Mouse (Mus musculus) gastrocnemius, postnatal 4 days (tissue): ENCODE data around the gene Lingo1. TPM values are rescaled to one million over a fixed set of nuclear protein-coding genes. Genes with fewer than 3 reads are reported as not detected.

Experiments used
- DNase-seq, 2 experiments: peaks; one replicate each; pipeline ENCODE4 v3.0.0; 2021 to 2022; ENCODE audit warnings: low spot score in 2 of 2, mixed read lengths in 2 of 2
- total RNA-seq, 2 experiments: library from RNA; stranded (reverse); gene quantifications; 2 replicates each; pipeline ENCODE4 v1.2.3; 2021

The Lingo1 gene
- total RNA-seq, 2 experiments from 2014 or later, result 3.2 TPM

GRCm38 (mm10) chr9:56776881-56777801, 19.1 kb downstream of the Lingo1 start:
- no peak for DNase-seq

GRCm38 (mm10) chr9:56775161-56775934, 20.9 kb downstream of the Lingo1 start:
- DNase-seq, result no peak

DNA sequence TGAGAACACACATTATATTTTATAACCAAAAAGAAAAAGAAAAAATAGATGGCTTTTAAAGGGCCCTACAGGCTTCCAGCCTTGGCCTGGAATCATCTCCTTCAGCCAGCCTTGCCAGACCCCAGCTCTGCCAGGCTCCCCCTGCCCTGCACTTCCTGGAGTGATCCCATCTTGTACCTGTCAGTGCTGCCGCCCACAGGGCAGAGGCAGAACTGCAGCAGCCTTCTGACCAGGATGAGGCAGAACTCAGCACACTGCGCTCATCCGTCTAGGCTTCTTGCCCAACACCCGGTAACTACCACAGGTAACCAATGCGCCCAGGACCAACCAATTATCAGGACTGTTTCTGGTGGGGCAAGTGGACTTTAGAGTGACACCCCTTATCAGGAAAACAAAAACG, 22.0 kb downstream of the Lingo1 start:
- DNase-seq, result peak in 1 of 2 experiments; percentile 44

DNA sequence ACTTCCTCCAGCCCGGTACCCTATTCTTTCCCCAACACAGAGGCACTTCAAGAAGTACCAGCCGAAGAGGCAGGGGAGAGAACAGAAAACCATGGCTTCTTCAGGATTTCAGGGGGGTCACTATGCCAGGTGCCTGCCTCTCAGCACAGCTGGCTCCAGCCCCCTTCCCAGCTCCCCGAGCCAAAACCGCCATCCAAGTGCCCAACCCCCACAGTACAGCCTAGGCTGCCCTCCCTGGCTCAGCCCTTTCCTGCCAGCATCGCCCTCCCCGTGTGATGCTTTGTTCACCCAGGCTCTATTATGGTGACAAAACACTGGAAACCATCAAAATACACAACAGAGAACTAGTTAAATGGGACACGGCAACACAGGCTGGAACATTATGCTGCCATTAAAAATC, 22.6 kb downstream of the Lingo1 start:
- no peak for DNase-seq

DNA sequence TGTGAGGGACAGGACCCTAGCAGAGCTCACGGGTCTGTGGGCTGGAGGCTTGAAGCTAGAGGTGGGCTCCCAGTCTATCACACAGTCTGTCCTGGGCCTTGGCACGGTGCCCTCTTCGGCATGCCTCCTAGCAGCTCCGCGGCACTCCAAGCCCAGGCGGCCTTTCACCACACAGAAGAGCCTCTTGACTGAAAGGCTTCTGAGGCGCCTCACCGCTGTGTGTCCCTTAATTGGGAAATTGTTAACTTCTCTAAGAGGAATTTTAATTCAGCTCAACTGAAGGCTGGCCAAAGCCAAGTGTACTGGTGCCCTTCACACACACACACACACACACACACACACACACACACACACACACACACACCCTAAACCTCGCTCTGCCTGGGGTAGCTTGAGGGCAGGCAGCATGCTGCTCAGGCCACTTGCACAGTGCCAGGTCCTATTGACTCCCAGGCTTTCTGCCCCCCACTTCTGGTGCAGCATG, 28.6 kb downstream of the Lingo1 start:
- DNase-seq, result no peak

DNA sequence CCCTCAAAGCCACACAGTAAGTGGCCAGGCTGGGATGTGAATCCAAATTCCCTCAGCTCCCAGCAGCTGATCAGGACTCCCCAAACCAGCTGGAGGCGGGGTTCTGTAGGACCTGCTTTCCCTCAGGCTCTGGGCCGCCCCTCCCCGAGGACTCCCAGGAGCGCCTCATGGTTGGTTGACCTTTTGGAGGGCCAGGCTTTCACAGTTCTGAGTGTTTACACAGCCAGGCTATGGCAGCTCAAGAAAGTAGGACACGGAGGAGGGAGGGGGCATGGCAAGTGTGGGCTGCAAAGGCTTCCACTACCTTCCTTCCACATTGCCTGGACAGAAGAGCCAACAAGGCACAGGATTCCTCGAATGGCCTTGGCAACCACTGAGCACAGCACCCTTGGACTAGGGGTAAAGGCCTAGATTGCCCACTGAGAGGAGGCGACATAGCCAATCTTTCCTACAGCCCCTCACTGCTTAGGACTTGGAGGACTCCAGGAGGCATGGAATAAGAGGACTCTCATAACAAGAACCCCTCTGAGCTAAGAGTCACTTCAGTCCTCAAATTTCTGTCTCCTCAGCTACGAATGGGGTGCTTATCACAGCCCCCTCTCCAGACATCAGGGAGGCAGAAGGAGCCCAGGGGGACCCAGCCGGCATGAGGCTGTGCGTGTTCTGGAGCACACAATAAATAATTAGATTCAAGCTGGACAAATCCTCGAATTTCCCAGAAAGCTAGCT, 29.5 kb downstream of the Lingo1 start:
- no peak for DNase-seq

- no peak for DNase-seq
Observed at GRCm38 (mm10) chr9:56762106-56762562, 34.1 kb downstream of the Lingo1 start.

DNA sequence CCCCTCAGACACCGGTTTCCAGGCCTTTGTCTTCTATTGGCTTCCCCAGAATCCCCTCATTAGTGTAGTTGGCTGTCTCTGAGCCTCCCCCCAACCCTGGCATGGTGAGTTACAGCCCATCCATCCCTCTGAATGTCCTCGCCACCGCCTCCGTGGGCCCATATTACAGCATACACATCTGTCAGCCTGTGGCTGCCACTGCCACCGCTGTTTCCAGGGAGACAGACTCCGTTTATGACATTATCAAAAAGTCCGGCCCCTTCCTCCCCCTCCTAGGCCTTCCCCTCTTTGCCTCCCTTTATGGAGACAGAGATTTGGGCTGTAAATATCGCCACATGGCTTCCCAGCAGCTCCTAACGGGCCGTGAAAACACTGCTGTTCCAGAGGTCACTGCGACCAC, 38.5 kb downstream of the Lingo1 start:
- DNase-seq, result no peak

GRCm38 (mm10) chr9:56755119-56755518, 41.1 kb downstream of the Lingo1 start:
- no peak for DNase-seq

DNA sequence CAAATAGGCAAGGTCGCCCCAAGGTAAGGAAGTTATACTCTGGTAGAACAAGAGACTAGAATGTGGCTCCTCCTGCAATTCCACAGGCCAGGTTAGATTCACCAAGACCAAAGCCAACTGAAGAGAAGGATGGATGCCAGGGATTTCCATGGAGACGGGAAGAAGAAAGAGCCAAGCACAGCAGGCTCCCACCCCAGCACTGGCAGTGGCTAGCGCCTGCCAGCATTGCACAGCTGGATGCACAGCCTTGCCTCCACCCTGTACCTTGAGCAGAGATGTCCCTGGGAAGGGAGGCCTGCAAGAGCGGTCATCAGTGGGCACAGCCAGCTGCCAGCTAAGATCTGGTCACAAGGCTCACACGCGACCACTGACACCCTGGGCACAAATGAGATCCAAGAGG, 42.9 kb downstream of the Lingo1 start:
- DNase-seq, result no peak

DNA sequence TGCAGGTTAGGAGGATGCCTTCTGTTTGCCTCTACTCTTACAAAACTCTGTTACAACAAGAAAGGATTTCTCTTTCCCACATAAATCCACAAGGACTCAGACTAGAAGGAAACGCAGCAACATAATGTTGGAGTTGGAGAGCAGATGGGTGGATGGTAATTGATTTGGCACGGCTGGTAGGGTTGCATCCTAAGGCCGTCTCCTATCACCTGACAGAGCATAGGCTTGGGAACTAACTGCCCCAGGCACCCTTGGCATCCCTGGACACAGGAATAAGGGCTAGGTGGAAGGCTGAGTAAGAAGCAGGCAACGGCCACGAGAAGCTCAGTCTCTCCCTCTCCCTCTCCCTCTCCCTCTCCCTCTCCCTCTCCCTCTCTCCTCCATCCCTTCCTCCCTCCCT, 48.2 kb downstream of the Lingo1 start:
- no peak for DNase-seq

GRCm38 (mm10) chr9:56746926-56747294, 49.4 kb downstream of the Lingo1 start:
- no peak for DNase-seq

GRCm38 (mm10) chr9:56746195-56746925, 49.9 kb downstream of the Lingo1 start:
- DNase-seq, result no peak

DNA sequence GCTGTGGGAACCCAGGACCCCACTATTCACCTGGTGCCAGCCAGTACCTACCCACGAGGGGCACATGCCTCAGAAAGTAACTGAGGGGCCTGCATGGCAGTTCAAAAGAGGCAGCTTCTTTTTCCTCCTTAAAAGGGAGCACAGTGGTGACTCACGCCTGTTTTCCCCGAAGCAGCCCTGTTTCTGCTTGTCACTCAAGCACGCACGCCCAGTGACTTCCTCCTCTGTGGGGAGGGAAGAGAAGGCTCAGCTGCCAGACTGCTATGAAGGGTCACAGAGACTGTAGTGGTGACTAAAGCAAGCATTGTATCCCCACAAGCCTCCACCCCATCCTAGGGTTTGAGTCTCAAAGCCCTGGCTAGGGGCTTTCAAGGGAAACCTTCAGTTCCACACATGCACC, 51.9 kb downstream of the Lingo1 start:
- DNase-seq, result no peak

- no peak for DNase-seq
Observed at GRCm38 (mm10) chr9:56739181-56739737, 57.0 kb downstream of the Lingo1 start.

- peak in 1 of 2 experiments; percentile 64 for DNase-seq
Observed at GRCm38 (mm10) chr9:56738261-56739171, 57.8 kb downstream of the Lingo1 start.

DNA sequence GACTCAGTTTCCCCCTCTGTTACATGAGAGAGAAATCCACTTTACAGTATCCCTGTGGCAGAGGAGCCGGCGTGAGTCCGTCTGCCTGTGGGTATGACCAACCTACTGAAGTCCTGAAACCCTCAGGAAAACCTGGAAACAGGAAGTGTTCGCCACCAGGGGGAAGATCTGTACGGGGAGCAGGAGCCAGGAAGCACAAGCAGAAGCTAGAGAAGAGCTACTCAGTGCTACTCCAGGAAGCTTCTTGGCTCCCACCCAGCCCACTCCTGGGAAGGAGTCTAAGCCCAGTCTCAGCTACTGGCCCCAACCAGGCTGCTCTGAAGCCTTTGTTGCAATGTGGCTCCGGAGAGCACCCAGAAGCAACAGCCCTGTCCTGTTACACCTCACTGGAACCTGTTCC, 61.9 kb downstream of the Lingo1 start:
- DNase-seq, result no peak

DNA sequence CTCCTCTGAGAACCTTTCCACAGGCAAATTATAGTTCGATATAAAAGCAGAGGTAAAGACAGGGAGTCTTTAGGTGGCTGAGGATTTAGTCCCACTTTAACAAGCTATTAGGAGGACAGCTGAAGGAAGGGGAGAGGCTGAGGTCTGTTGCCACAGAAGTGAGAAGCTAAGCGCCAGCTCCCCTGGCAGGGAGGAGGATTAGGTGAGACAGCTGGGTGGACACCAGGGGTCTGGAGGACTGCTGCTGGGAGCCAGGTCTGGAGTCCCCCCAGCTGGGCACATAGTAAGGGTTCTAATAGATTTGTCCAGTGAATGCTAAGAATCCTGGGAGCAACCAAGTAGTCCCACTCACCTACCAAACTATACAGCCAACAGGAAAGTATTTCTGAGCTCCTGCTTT, 65.3 kb downstream of the Lingo1 start:
- no peak for DNase-seq

DNA sequence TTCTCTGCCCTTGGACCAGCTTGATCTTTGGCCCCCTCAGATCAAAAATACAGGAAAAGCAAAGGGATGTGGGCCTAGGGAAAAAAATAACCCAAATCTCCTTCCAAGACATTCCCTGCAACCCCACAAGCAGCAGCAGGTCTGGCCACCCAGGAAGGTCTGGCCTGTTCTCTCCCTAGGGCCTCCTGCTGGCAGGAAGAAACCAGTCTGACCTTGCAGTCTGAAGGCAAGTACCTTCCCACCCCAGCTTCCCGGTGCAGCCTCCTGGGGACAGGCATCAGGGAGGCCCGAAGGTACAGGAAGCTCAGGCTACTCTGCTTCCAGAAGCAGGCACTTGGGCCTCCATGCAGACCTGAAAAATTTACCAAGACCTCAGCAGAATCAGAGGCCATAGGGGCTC, 67.1 kb downstream of the Lingo1 start:
- DNase-seq, result no peak
